Mouse (Mus musculus): ENCODE results near the gene Dennd1a. TPM values are rescaled to one million over a fixed set of nuclear protein-coding genes. Genes with fewer than 3 reads are reported as not detected.

The Dennd1a gene
- polyA plus RNA-seq, 1 experiment = 36.2 TPM

GRCm38 (mm10) chr2:37786461-37786860 lies 500.7 kb downstream of the Dennd1a start:
- H3K27ac ChIP-seq (ENCODE audit: insufficient read depth, low read depth, low read length) = no peak overlapping the region
- DNase-seq = peak; percentile 12
- H3K27me3 ChIP-seq (replicated peaks; ENCODE audit: control insufficient read depth, insufficient read depth, low read length) = no peaks in the 10 kb centered on the region
- 37% methylated on average over 48 of the region's 52 CpGs for WGBS
- TF ChIP-seq POLR2A (IDR thresholded peaks at IDR 0.05; ENCODE audit: low read depth, low read length) = no peak
- no peak for TF ChIP-seq CTCF (conservative IDR thresholded peaks at IDR 0.05; ENCODE audit: insufficient read depth, insufficient read length, low read depth, low read length)
- H3K4me3 ChIP-seq (ENCODE audit: insufficient read depth, low read depth, low read length) = no peak overlapping the region
- H3K4me1 ChIP-seq (ENCODE audit: control insufficient read depth, insufficient read depth, low read length) = peaks cover 10% of the 10 kb centered on the region
- no peaks in the 10 kb centered on the region for H3K36me3 ChIP-seq (ENCODE audit: control insufficient read depth, insufficient read depth, low read length)

DNA sequence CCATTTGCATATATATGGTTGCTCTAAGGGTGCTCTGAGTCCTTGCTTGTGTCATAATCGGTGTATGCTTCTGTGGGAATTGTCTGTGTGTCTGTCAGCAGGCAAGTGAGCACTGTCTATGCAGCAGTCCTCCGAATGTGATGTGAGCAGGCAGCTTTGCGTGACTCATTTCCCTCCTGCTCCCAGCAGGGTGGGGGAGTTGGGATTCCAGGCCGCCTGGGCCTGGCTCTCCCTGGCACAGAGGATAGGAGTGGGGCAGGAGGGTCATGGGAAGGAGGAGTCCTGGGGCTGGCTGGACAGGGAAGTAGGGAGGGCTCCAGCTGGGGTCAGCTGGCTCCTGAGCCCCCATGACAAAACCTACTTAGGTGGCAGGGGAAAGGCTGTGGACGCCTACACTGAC lies 502.7 kb downstream of the Dennd1a start:
- no peak for DNase-seq
- Histone ChIP-seq H3K27ac (ENCODE audit: insufficient read depth, low read depth, low read length) (no peak overlapping the region), H3K4me1 (ENCODE audit: control insufficient read depth, insufficient read depth, low read length) (peaks cover 10% of the 10 kb centered on the region), H3K4me3 (ENCODE audit: insufficient read depth, low read depth, low read length) (no peak overlapping the region), H3K36me3 (ENCODE audit: control insufficient read depth, insufficient read depth, low read length) (no peaks in the 10 kb centered on the region), H3K27me3 (replicated peaks; ENCODE audit: control insufficient read depth, insufficient read depth, low read length) (no peaks in the 10 kb centered on the region)
- WGBS = 66% methylated on average over 5 of the region's 5 CpGs
- TF ChIP-seq POLR2A (IDR thresholded peaks at IDR 0.05; ENCODE audit: low read depth, low read length) (no peak), CTCF (conservative IDR thresholded peaks at IDR 0.05; ENCODE audit: insufficient read depth, insufficient read length, low read depth, low read length) (no peak)

DNA sequence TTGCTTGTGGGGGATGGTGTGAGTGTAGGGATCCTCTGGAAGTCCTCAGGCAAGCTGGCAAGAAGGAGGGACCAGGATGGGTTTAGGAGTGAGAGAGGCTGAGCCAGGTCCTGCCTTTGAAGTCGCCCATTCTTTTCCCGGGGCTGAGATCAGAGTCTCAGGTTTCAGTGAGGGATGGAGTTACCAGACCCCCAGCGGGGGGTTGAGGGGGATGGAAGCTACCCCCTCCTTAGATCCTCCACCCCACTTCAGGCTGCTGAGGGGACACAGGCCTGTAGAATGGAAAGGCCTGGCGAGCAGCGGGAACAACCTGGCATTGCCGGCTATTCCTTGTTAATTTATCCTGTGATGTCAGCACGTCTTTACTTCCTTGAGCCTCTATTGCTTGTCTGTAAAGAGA lies 505.2 kb downstream of the Dennd1a start:
- H3K27ac ChIP-seq (ENCODE audit: insufficient read depth, low read depth, low read length) = no peak overlapping the region
- no peaks in the 10 kb centered on the region for H3K36me3 ChIP-seq (ENCODE audit: control insufficient read depth, insufficient read depth, low read length)
- no peaks in the 10 kb centered on the region for H3K27me3 ChIP-seq (replicated peaks; ENCODE audit: control insufficient read depth, insufficient read depth, low read length)
- no peak overlapping the region for H3K4me3 ChIP-seq (ENCODE audit: insufficient read depth, low read depth, low read length)
- no peaks in the 10 kb centered on the region for H3K4me1 ChIP-seq (ENCODE audit: control insufficient read depth, insufficient read depth, low read length)
- no peak for DNase-seq
- no peak for TF ChIP-seq CTCF (conservative IDR thresholded peaks at IDR 0.05; ENCODE audit: insufficient read depth, insufficient read length, low read depth, low read length)
- no peak for TF ChIP-seq POLR2A (IDR thresholded peaks at IDR 0.05; ENCODE audit: low read depth, low read length)
- 80% methylated on average over 7 of the region's 7 CpGs for WGBS

DNA sequence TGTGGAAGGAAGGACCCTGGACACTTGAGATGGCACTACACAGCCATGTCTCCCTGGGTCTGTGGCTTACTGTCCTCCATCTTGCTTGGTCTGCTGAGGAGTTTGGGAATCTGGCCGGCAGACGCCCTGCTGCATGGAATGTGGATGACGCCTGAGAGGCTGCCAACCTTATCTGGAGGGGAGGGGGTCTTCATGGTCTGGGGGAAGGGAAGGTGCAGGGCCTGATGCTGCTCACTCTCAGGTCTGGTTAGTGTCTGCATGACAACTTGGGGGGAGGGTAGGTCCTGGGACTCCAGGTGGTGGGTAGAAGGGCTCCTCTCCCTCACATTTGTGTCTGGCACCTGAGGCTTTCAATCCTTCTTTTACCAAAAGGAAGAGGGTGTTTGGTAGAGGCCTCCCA lies 505.8 kb downstream of the Dennd1a start:
- Histone ChIP-seq H3K36me3 (ENCODE audit: control insufficient read depth, insufficient read depth, low read length) (no peaks in the 10 kb centered on the region), H3K27me3 (replicated peaks; ENCODE audit: control insufficient read depth, insufficient read depth, low read length) (no peaks in the 10 kb centered on the region), H3K27ac (ENCODE audit: insufficient read depth, low read depth, low read length) (no peak overlapping the region), H3K4me3 (ENCODE audit: insufficient read depth, low read depth, low read length) (no peak overlapping the region), H3K4me1 (ENCODE audit: control insufficient read depth, insufficient read depth, low read length) (no peaks in the 10 kb centered on the region)
- 89% methylated on average over 3 of the region's 3 CpGs for WGBS
- no peak for DNase-seq
- no peak for TF ChIP-seq POLR2A (IDR thresholded peaks at IDR 0.05; ENCODE audit: low read depth, low read length)
- TF ChIP-seq CTCF (conservative IDR thresholded peaks at IDR 0.05; ENCODE audit: insufficient read depth, insufficient read length, low read depth, low read length) = no peak

DNA sequence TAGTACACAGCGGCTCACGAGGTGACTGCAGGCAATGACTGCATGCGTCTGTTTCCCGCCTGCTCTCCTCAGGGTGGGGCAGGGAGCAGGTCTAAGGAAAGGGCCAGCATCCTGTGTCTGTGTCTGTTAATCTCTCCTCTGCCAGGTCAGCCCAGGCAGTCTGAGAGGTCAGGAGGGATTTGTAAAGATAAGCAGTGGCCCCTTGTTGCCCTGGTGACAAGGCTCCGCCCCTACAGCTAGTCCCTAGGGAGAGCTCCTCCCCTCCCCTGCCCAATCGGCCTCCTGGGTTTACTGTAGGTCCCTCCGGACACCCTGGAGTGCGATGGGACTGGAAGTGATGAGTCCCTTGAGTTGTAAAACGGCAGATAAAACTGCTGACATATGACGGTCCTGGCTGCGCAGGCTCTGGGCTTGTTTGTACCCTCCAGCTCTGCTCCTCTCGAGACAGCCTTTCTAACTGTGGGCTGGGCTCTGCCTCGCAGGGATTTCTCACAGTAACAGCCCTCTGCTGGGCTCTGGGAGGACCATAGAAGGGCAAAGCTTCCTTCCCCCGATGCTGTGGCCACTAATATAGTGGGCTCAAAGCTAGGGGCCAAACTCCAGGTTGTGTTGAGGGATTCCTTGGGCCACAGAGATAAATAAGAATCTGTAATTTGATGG lies 506.8 kb downstream of the Dennd1a start:
- peak; percentile 74 for DNase-seq
- H3K4me3 ChIP-seq (ENCODE audit: insufficient read depth, low read depth, low read length) = no peak overlapping the region
- 12% methylated on average over 14 of the region's 14 CpGs for WGBS

DNA sequence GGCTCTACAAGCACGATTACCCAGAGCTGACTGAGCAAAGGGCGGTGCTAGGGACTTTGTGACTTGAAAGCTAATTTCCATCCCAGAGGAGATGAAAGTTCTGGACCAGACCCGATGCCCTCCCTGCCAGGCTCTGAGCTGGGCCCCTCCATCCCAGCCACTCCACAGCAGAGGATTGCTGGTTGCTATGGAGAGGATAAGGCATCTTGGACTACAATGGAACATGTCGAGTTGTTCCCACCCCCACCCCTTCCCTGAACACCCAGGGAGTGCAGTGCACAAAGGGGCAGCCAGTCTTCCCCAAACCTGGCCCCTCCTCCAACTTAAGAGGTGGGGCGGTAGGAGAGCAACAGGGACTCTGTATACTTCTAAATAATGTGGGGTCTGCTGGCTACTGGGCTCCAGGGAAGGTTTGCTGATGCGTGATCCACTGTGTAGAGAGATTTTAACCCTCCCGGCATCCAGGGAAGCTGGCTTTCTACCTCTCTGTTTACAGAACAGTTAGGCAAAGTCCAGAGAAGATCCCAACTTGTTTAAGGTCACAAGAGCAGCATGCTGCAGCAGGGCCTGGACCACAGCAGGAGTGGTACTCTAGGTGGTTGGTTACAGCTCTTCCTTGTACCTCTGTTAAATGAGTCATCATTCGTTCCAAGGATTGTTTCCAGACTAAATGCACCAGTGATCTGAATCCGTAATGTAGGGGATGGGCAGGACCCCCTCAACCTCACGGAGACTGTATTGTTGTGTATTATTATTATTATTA lies 509.1 kb downstream of the Dennd1a start:
- no peaks in the 10 kb centered on the region for H3K36me3 ChIP-seq (ENCODE audit: control insufficient read depth, insufficient read depth, low read length)
- H3K27ac ChIP-seq (ENCODE audit: insufficient read depth, low read depth, low read length) = no peak overlapping the region
- no peaks in the 10 kb centered on the region for H3K4me1 ChIP-seq (ENCODE audit: control insufficient read depth, insufficient read depth, low read length)
- WGBS = 74% methylated on average over 10 of the region's 10 CpGs
- TF ChIP-seq CTCF (conservative IDR thresholded peaks at IDR 0.05; ENCODE audit: insufficient read depth, insufficient read length, low read depth, low read length) (no peak), POLR2A (IDR thresholded peaks at IDR 0.05; ENCODE audit: low read depth, low read length) (no peak)
- H3K4me3 ChIP-seq (ENCODE audit: insufficient read depth, low read depth, low read length) = no peak overlapping the region
- no peak for DNase-seq
- H3K27me3 ChIP-seq (replicated peaks; ENCODE audit: control insufficient read depth, insufficient read depth, low read length) = no peaks in the 10 kb centered on the region

More for the DNA sequence above, 506.8 kb downstream of the Dennd1a start:
- no peak for TF ChIP-seq CTCF (conservative IDR thresholded peaks at IDR 0.05; ENCODE audit: insufficient read depth, insufficient read length, low read depth, low read length)
- no peak for TF ChIP-seq POLR2A (IDR thresholded peaks at IDR 0.05; ENCODE audit: low read depth, low read length)
- no peaks in the 10 kb centered on the region for H3K36me3 ChIP-seq (ENCODE audit: control insufficient read depth, insufficient read depth, low read length)
- H3K27me3 ChIP-seq (replicated peaks; ENCODE audit: control insufficient read depth, insufficient read depth, low read length) = no peaks in the 10 kb centered on the region
- H3K4me1 ChIP-seq (ENCODE audit: control insufficient read depth, insufficient read depth, low read length) = no peaks in the 10 kb centered on the region
- no peak overlapping the region for H3K27ac ChIP-seq (ENCODE audit: insufficient read depth, low read depth, low read length)

DNA sequence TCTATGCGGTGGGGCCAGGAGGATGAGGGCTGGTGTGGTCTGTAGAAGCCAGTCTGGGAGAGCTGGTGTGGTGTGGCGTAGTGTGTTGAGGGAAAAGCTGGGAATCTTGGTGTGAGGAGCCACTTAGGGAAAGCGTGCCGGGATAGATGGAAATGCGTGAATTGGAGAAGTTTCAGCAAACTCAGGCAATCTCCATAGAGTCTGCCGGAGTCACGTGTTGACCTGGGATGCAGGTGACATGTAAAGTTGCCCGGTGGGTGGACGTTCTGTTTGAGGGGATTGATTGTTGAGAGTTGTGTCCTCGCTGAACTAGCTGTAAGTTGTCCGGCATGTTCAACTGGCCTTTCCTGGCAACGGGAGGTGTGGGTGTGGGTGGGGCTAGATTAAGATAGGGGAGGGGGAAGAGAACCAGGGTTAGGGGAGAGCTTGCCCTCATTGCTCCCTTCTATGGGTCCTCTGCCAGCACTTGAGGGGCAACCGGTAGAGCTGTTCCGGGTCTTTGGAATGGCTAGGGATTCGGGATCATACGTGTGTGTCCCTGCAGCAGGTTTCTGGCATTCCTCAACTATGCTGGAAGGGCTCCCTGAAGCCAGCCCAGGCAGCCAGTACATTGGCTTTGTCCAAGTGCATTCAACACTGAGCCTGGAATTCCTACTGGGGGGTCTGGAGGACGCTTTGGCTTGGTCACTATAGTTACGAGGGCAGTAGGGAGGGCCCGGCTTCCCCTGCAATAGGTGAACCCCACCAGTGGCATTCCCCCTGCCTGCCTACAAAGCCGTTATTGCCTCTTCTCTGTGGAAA lies 510.4 kb downstream of the Dennd1a start:
- no peaks in the 10 kb centered on the region for H3K27me3 ChIP-seq (replicated peaks; ENCODE audit: control insufficient read depth, insufficient read depth, low read length)
- no peaks in the 10 kb centered on the region for H3K4me1 ChIP-seq (ENCODE audit: control insufficient read depth, insufficient read depth, low read length)
- 51% methylated on average over 20 of the region's 20 CpGs for WGBS
- TF ChIP-seq POLR2A (IDR thresholded peaks at IDR 0.05; ENCODE audit: low read depth, low read length) (no peak), CTCF (conservative IDR thresholded peaks at IDR 0.05; ENCODE audit: insufficient read depth, insufficient read length, low read depth, low read length) (no peak)
- DNase-seq = no peak
- no peak overlapping the region for H3K4me3 ChIP-seq (ENCODE audit: insufficient read depth, low read depth, low read length)
- no peaks in the 10 kb centered on the region for H3K36me3 ChIP-seq (ENCODE audit: control insufficient read depth, insufficient read depth, low read length)
- no peak overlapping the region for H3K27ac ChIP-seq (ENCODE audit: insufficient read depth, low read depth, low read length)
